Mouse (Mus musculus) heart, embryonic 14.5 days (tissue): ENCODE measurements at regions not wholly inside any gene's neighbourhood (a gene's known extent, or its start where the extent isn't known, plus 50 kb on each side); places are given as distances from the start of the nearest gene placed in this dataset.
A peak's percentile ranks its signal among the peaks of the same experiment; 100 is the strongest.

Experiments used
- ATAC-seq: fragments of 200-750 bp; cut with Nextera tagmentation; 2 replicates; pipeline ENCODE4 v1.8.0; 2017; ENCODE audit warnings: low read depth, moderate TSS enrichment; ENCODE audit not compliant: insufficient number of reproducible peaks, insufficient read depth, low FRiP score
- H3K27ac ChIP-seq, 2 experiments: fragments of 200-500 bp in 1 of 2; fragments of 300-500 bp in 1 of 2; sonication (generic) in 1 of 2; replicated peaks in 1 of 2; 2 replicates each; pipeline ENCODE4 v1.5.1; 2012 to 2014; ENCODE audit warnings: low read depth in 2 of 2, low read length in 2 of 2, control low read depth in 1 of 2, mild to moderate bottlenecking in 1 of 2, mixed read lengths in 1 of 2; ENCODE audit not compliant: control insufficient read depth in 1 of 2, insufficient read depth in 1 of 2
- H3K27me3 ChIP-seq: fragments of 300-500 bp; sonication (generic); 2 replicates; pipeline ENCODE4 v1.6.1; 2014; ENCODE audit warnings: mild to moderate bottlenecking, low read length, control low read depth; ENCODE audit not compliant: control insufficient read depth, insufficient read depth
- H3K36me3 ChIP-seq: fragments of 300-500 bp; sonication (generic); 2 replicates; pipeline ENCODE4 v1.6.1; 2014; ENCODE audit warnings: mild to moderate bottlenecking, control low read depth, low read length, mixed read lengths; ENCODE audit not compliant: control insufficient read depth, insufficient read depth
- H3K4me1 ChIP-seq, 2 experiments: fragments of 200-500 bp in 1 of 2; fragments of 300-500 bp in 1 of 2; sonication (generic) in 1 of 2; 2 replicates each; pipeline ENCODE4 v1.6.1; 2012 to 2014; ENCODE audit warnings: low read length in 2 of 2, control low read depth in 1 of 2, mixed read lengths in 1 of 2; ENCODE audit not compliant: control insufficient read depth in 2 of 2, insufficient read depth in 2 of 2
- H3K4me2 ChIP-seq: fragments of 300-500 bp; sonication (generic); 2 replicates; pipeline ENCODE4 v1.6.1; 2014; ENCODE audit warnings: mild to moderate bottlenecking, low read length
- H3K4me3 ChIP-seq, 2 experiments: fragments of 200-500 bp in 1 of 2; fragments of 300-500 bp in 1 of 2; sonication (generic) in 1 of 2; 2 replicates each; pipeline ENCODE4 v1.5.1; 2012 to 2014; ENCODE audit warnings: low read length in 2 of 2, mild to moderate bottlenecking in 2 of 2, control low read depth in 1 of 2, low read depth in 1 of 2, moderate library complexity in 1 of 2; ENCODE audit not compliant: control insufficient read depth in 1 of 2, insufficient read depth in 1 of 2
- H3K9ac ChIP-seq: fragments of 300-500 bp; sonication (generic); 2 replicates; pipeline ENCODE4 v1.6.1; 2014; ENCODE audit warnings: mild to moderate bottlenecking, low read length
- H3K9me3 ChIP-seq: fragments of 300-500 bp; sonication (generic); 2 replicates; pipeline ENCODE4 v1.6.1; 2016; ENCODE audit warnings: low read length, control low read depth; ENCODE audit not compliant: control insufficient read depth
- WGBS: fragments of 180-500 bp; shearing (Covaris S2); extraction: QIAGEN DNeasy Blood & Tissue Kit; methylation state at CpG from one replicate; pipeline ENCODE4 v1.1.7; 2014; 5-methylcytosine and 5-hydroxymethylcytosine counted together

- Histone ChIP-seq H3K4me3 (no peak overlapping the region), H3K9ac (no peak overlapping the region), H3K27me3 (no peaks in the 10 kb centered on the region), H3K36me3 (no peaks in the 10 kb centered on the region), H3K27ac (no peak overlapping the region), H3K4me2 (no peak overlapping the region), H3K9me3 (no peaks in the 10 kb centered on the region), H3K4me1 (no peaks in the 10 kb centered on the region)
- WGBS: 84% methylated on average over 1 of the region's 1 CpGs
- ATAC-seq: no peak
These were observed 155.9 kb upstream of the Ndst3 start for GRCm38 (mm10) chr3:123846554-123846953.

- no peak for ATAC-seq
These were observed 158.0 kb upstream of the Ndst3 start for GRCm38 (mm10) chr3:123848663-123849062.

GRCm38 (mm10) chr3:123852889-123853288 lies 162.2 kb upstream of the Ndst3 start:
- no peaks in the 10 kb centered on the region for H3K27me3 ChIP-seq
- no peaks in the 10 kb centered on the region for H3K36me3 ChIP-seq
- no peaks in the 10 kb centered on the region for H3K9me3 ChIP-seq
- ATAC-seq: no peak
- no peaks in the 10 kb centered on the region for H3K4me1 ChIP-seq
- WGBS: 65% methylated on average over 3 of the region's 3 CpGs
- H3K27ac ChIP-seq: no peak overlapping the region
- no peak overlapping the region for H3K9ac ChIP-seq
- no peak overlapping the region for H3K4me2 ChIP-seq
- H3K4me3 ChIP-seq: no peak overlapping the region

More at GRCm38 (mm10) chr3:123848663-123849062, 158.0 kb upstream of the Ndst3 start:
- Histone ChIP-seq H3K4me2 (no peak overlapping the region), H3K9me3 (no peaks in the 10 kb centered on the region), H3K4me3 (no peak overlapping the region), H3K27me3 (no peaks in the 10 kb centered on the region), H3K4me1 (no peaks in the 10 kb centered on the region), H3K36me3 (no peaks in the 10 kb centered on the region), H3K27ac (no peak overlapping the region), H3K9ac (no peak overlapping the region)
- WGBS: 74% methylated on average over 2 of the region's 2 CpGs

- Histone ChIP-seq H3K4me1 (no peaks in the 10 kb centered on the region), H3K4me3 (no peak overlapping the region), H3K27me3 (no peaks in the 10 kb centered on the region), H3K27ac (no peak overlapping the region), H3K36me3 (no peaks in the 10 kb centered on the region), H3K4me2 (no peak overlapping the region), H3K9ac (no peak overlapping the region), H3K9me3 (no peaks in the 10 kb centered on the region)
- no peak for ATAC-seq
- WGBS: 82% methylated on average over 2 of the region's 2 CpGs
These were observed 183.1 kb upstream of the Ndst3 start for GRCm38 (mm10) chr3:123873709-123874108.

- 70% methylated on average over 3 of the region's 3 CpGs for WGBS
- H3K9ac ChIP-seq: no peak overlapping the region
- H3K4me3 ChIP-seq: no peak overlapping the region
- no peaks in the 10 kb centered on the region for H3K4me1 ChIP-seq
- no peak overlapping the region for H3K27ac ChIP-seq
- no peaks in the 10 kb centered on the region for H3K27me3 ChIP-seq
- ATAC-seq: no peak
- H3K9me3 ChIP-seq: no peaks in the 10 kb centered on the region
- no peaks in the 10 kb centered on the region for H3K36me3 ChIP-seq
- H3K4me2 ChIP-seq: no peak overlapping the region
These were observed 203.0 kb upstream of the Ndst3 start for GRCm38 (mm10) chr3:123893691-123894090.

GRCm38 (mm10) chr3:123905928-123906721 lies 215.5 kb upstream of the Ndst3 start:
- peaks cover 0 to 4% of the 10 kb centered on the region in 2 experiments; a peak in 1 of 4 replicates for H3K4me1 ChIP-seq
- no peak overlapping the region for H3K4me3 ChIP-seq
- H3K9me3 ChIP-seq: no peaks in the 10 kb centered on the region
- no peak overlapping the region for H3K9ac ChIP-seq
- no peaks in the 10 kb centered on the region for H3K36me3 ChIP-seq
- whole genome bisulfite sequencing: 20% methylated on average over 9 of the region's 9 CpGs
- H3K27me3 ChIP-seq: no peaks in the 10 kb centered on the region
- peak overlapping the region; percentile 25 for H3K4me2 ChIP-seq
- ATAC-seq: no peak
- H3K27ac ChIP-seq: no peak overlapping the region

GRCm38 (mm10) chr3:123918140-123918539 lies 227.5 kb upstream of the Ndst3 start:
- WGBS: 83% methylated on average over 3 of the region's 3 CpGs

GRCm38 (mm10) chr3:123952121-123952520 lies 261.5 kb upstream of the Ndst3 start:
- no peak overlapping the region for H3K4me3 ChIP-seq
- WGBS: 70% methylated on average over 6 of the region's 6 CpGs
- H3K9me3 ChIP-seq: no peaks in the 10 kb centered on the region
- H3K36me3 ChIP-seq: no peaks in the 10 kb centered on the region
- no peaks in the 10 kb centered on the region for H3K4me1 ChIP-seq
- H3K27me3 ChIP-seq: no peaks in the 10 kb centered on the region
- no peak overlapping the region for H3K9ac ChIP-seq
- no peak overlapping the region for H3K27ac ChIP-seq
- no peak overlapping the region for H3K4me2 ChIP-seq
- ATAC-seq: no peak

More at GRCm38 (mm10) chr3:123918140-123918539, 227.5 kb upstream of the Ndst3 start:
- H3K9me3 ChIP-seq: no peaks in the 10 kb centered on the region
- H3K36me3 ChIP-seq: no peaks in the 10 kb centered on the region
- no peak for ATAC-seq
- no peak overlapping the region for H3K9ac ChIP-seq
- H3K4me2 ChIP-seq: no peak overlapping the region
- no peak overlapping the region for H3K4me3 ChIP-seq
- H3K4me1 ChIP-seq: no peaks in the 10 kb centered on the region
- no peak overlapping the region for H3K27ac ChIP-seq
- no peaks in the 10 kb centered on the region for H3K27me3 ChIP-seq
